Mouse (Mus musculus) v-Abl transformed pro-B cells (cell line): Measurements from ENCODE around the gene Spryd4.

Experiments used
- in situ Hi-C, 2 experiments: fragments of 400-800 bp; cut with MboI; formaldehyde crosslinking; loops; one replicate each; pipeline ENCODE4 v1.15.1; 2025; ENCODE audit not compliant: unreplicated experiment in 2 of 2

Gene Spryd4

GRCm38 (mm10) chr10:128227592-128227991 is 16.0 kb upstream of the Spryd4 start:
- in situ Hi-C loops: no loop called here

- in situ Hi-C loops: no loop called here
These were observed 13.9 kb upstream of the Spryd4 start, which contains the start of gene Mip for GRCm38 (mm10) chr10:128225538-128225937. TSS of gene Mip (plus strand) at chr10:128225838.

GRCm38 (mm10) chr10:128225064-128225463 is 13.5 kb upstream of the Spryd4 start:
- in situ Hi-C loops: no loop called here

- in situ Hi-C loops: no loop called here
These were observed 10.1 kb upstream of the Spryd4 start for GRCm38 (mm10) chr10:128221533-128222286.

GRCm38 (mm10) chr10:128218387-128219117 is 6.9 kb upstream of the Spryd4 start:
- in situ Hi-C loops: loop anchor here in 1 of 2 experiments (10.0 kb wide), 1 partner anchor 236 kb away; the partner anchor contains the start of gene Smarcc2

GRCm38 (mm10) chr10:128214981-128215380 is 3.4 kb upstream of the Spryd4 start:
- in situ Hi-C loops: loop anchor here (5.0 to 10.0 kb wide), 3 partner anchors 67 to 240 kb away; partner anchors contain the start of gene Smarcc2 (in 1 of the 2)

- in situ Hi-C loops: loop anchor here (5.0 to 10.0 kb wide), 3 partner anchors 68 to 241 kb away; partner anchors contain the start of gene Smarcc2 (in 1 of the 2)
These were observed 2.5 kb upstream of the Spryd4 start for GRCm38 (mm10) chr10:128214112-128214511.

GRCm38 (mm10) chr10:128212871-128213323 is 1.3 kb upstream of the Spryd4 start:
- in situ Hi-C loops: loop anchor here (5.0 to 10.0 kb wide), 3 partner anchors 69 to 242 kb away; partner anchors contain the start of gene Smarcc2 (in 1 of the 2)

- in situ Hi-C loops: loop anchor here (5.0 to 10.0 kb wide), 3 partner anchors 70 to 243 kb away; partner anchors contain the start of gene Smarcc2 (in 1 of the 2)
These were observed 541 bp upstream of the Spryd4 start for GRCm38 (mm10) chr10:128212148-128212547.

GRCm38 (mm10) chr10:128210954-128211353 is 653 bp downstream of the Spryd4 start:
- in situ Hi-C loops: loop anchor here (5.0 to 10.0 kb wide), 3 partner anchors 71 to 244 kb away; partner anchors contain the start of gene Smarcc2 (in 1 of the 2)

GRCm38 (mm10) chr10:128210131-128210530 is 1.5 kb downstream of the Spryd4 start:
- in situ Hi-C loops: loop anchor here (5.0 to 10.0 kb wide), 3 partner anchors 72 to 245 kb away; partner anchors contain the start of gene Smarcc2 (in 1 of the 2)

GRCm38 (mm10) chr10:128209311-128210009 is 2.1 kb downstream of the Spryd4 start:
- in situ Hi-C loops: loop anchor here (5.0 to 10.0 kb wide), 3 partner anchors 73 to 245 kb away; partner anchors contain the start of gene Smarcc2 (in 1 of the 2)

GRCm38 (mm10) chr10:128208326-128208725 is 3.3 kb downstream of the Spryd4 start:
- in situ Hi-C loops: no loop called here

- in situ Hi-C loops: no loop called here
These were observed 6.7 kb downstream of the Spryd4 start for GRCm38 (mm10) chr10:128204941-128205340.

GRCm38 (mm10) chr10:128201856-128202255 is 9.8 kb downstream of the Spryd4 start:
- in situ Hi-C loops: no loop called here

GRCm38 (mm10) chr10:128194551-128195461 is 16.8 kb downstream of the Spryd4 start:
- in situ Hi-C loops: loop anchor here (25.0 kb wide), 2 partner anchors 533 to 558 kb away; partner anchors contain the start of genes Nab2 (in 1 of the 2), Nemp1 (in 1 of the 2) and Stat6 (in 1 of the 2)

GRCm38 (mm10) chr10:128194024-128194550 is 17.5 kb downstream of the Spryd4 start, which contains the start of gene Gls2:
TSS of gene Gls2 (plus strand) at chr10:128194457.
- in situ Hi-C loops: loop anchor here (25.0 kb wide), 2 partner anchors 532 to 557 kb away; partner anchors contain the start of genes Nab2 (in 1 of the 2), Nemp1 (in 1 of the 2) and Stat6 (in 1 of the 2)

- in situ Hi-C loops: loop anchor here (25.0 kb wide), 2 partner anchors 531 to 556 kb away; partner anchors contain the start of genes Nab2 (in 1 of the 2), Nemp1 (in 1 of the 2) and Stat6 (in 1 of the 2)
These were observed 18.5 kb downstream of the Spryd4 start for GRCm38 (mm10) chr10:128193113-128193512.
